15 mouse cellular contexts compared by ENCODE assay signal in genomic region chr11:60093984-60094587, GRCm38 (mm10). TPM values are rescaled to one million over a fixed set of nuclear protein-coding genes. Genes with fewer than 3 reads are reported as not detected.
DNase-seq lines count a peak whose midpoint lies in the region; ATAC-seq and TF ChIP-seq lines count a peak whose summit lies in the region.
"Had no signal": no experiment of that assay in that cellular context is flagged by ENCODE, and none has a peak within 500 bp of the region (broad histone marks: within the 10 kb centered on the region; RNA-seq: fewer than 3 reads in every experiment).

No protein-coding gene starts in this region.

- WGBS in lung, embryonic 15.5 days = 52% methylated on average over 7 of the region's 7 CpGs
- 31% methylated on average over 7 of the region's 7 CpGs for WGBS in forebrain, embryonic 16.5 days
- 27% methylated on average over 7 of the region's 7 CpGs for WGBS in midbrain, embryonic 12.5 days

- H3K4me1 ChIP-seq in lung, embryonic 15.5 days = peaks cover 39% of the 10 kb centered on the region
- peaks cover 6% of the 10 kb centered on the region for H3K4me1 ChIP-seq in forebrain, embryonic 16.5 days (replicated peaks; ENCODE audit: control insufficient read depth, insufficient read depth, low read length)
- H3K4me1 ChIP-seq in midbrain, embryonic 12.5 days = peaks cover 28% of the 10 kb centered on the region

- H3K9me3 ChIP-seq in lung, embryonic 15.5 days = no peaks in the 10 kb centered on the region
- H3K9me3 ChIP-seq in forebrain, embryonic 16.5 days (ENCODE audit: control insufficient read depth, low read length) = no peaks in the 10 kb centered on the region
- H3K9me3 ChIP-seq in midbrain, embryonic 12.5 days = no peaks in the 10 kb centered on the region

- H3K4me2 ChIP-seq in lung, embryonic 15.5 days = no peak overlapping the region
- H3K4me2 ChIP-seq in forebrain, embryonic 16.5 days (ENCODE audit: low read length) = no peak overlapping the region
- H3K4me2 ChIP-seq in midbrain, embryonic 12.5 days (replicated peaks) = 0 out of 2 replicates have a peak overlapping the region, but pooled peaks have one; percentile 15

- peak; percentile 7; the same call in 1 of the 2 replicates for ATAC-seq in lung, embryonic 15.5 days (ENCODE audit: borderline replicate concordance, extremely low read depth, low FRiP score, low TSS enrichment)
- ATAC-seq in forebrain, embryonic 16.5 days = no peak
- peak; percentile 69; the same call in 1 of the 2 replicates for ATAC-seq in midbrain, embryonic 12.5 days (ENCODE audit: low FRiP score, low read depth)
- ATAC-seq: CD4-positive, CD25-positive, alpha-beta regulatory T cell, adult 4 months had no signal

- no peak overlapping the region for H3K4me3 ChIP-seq in lung, embryonic 15.5 days
- H3K4me3 ChIP-seq in forebrain, embryonic 16.5 days (replicated peaks; ENCODE audit: low read length) = no peak overlapping the region
- no peak overlapping the region for H3K4me3 ChIP-seq in midbrain, embryonic 12.5 days
- no peak overlapping the region for H3K4me3 ChIP-seq in layer of hippocampus, adult 2 months
- H3K4me3 ChIP-seq: myocyte had no signal

- H3K27ac ChIP-seq in lung, embryonic 15.5 days = no peak overlapping the region
- 0 out of 2 replicates have a peak overlapping the region, but pooled peaks have one; percentile 6 for H3K27ac ChIP-seq in forebrain, embryonic 16.5 days (ENCODE audit: low read length)
- peak overlapping the region; percentile 90 for H3K27ac ChIP-seq in midbrain, embryonic 12.5 days (replicated peaks)
- H3K27ac ChIP-seq in layer of hippocampus, adult 2 months = no peak overlapping the region

- TF ChIP-seq CTCF in layer of hippocampus, adult 2 months (conservative IDR thresholded peaks at IDR 0.05) = no peak

- DNase-seq in lung, postnatal 4 days = no peak
- no peak for DNase-seq in testis, postnatal 10 days (ENCODE audit: low spot score)
- no peak for DNase-seq in layer of hippocampus, adult 2 months (ENCODE audit: low spot score in 2 of 2)
- no peak for DNase-seq in kidney, postnatal 36 days
- DNase-seq in right cerebral cortex, adult 18-20 months = no peak
- DNase-seq: adrenal gland, adult 8-10 months; cerebellum, adult 11-12 months; kidney, postnatal 14 days; liver; right cerebral cortex, postnatal 4 days had no signal

- no peak overlapping the region for H3K9ac ChIP-seq in lung, embryonic 15.5 days
- no peak overlapping the region for H3K9ac ChIP-seq in forebrain, embryonic 16.5 days (replicated peaks; ENCODE audit: low read depth, low read length)
- no peak overlapping the region for H3K9ac ChIP-seq in midbrain, embryonic 12.5 days (replicated peaks)

- no peaks in the 10 kb centered on the region for H3K36me3 ChIP-seq in lung, embryonic 15.5 days
- H3K36me3 ChIP-seq in forebrain, embryonic 16.5 days (ENCODE audit: control insufficient read depth, insufficient read depth) = no peaks in the 10 kb centered on the region
- no peaks in the 10 kb centered on the region for H3K36me3 ChIP-seq in midbrain, embryonic 12.5 days

- H3K27me3 ChIP-seq in lung, embryonic 15.5 days = no peaks in the 10 kb centered on the region
- H3K27me3 ChIP-seq in forebrain, embryonic 16.5 days (replicated peaks; ENCODE audit: control insufficient read depth, insufficient read depth, low read length) = no peaks in the 10 kb centered on the region
- H3K27me3 ChIP-seq in midbrain, embryonic 12.5 days = no peaks in the 10 kb centered on the region

RNA-seq across cellular contexts. Expression of gene Rai1, which starts 10.7 kb away (rescaled TPM):
- 27.9 and 28.2 TPM in 2 replicates for polyA plus RNA-seq in lung, embryonic 15.5 days (2015; fragmentation: Nextera tagmentation; extraction: Ambion mirVana)
- polyA plus RNA-seq in forebrain, embryonic 16.5 days (2015; fragmentation: Nextera tagmentation; extraction: Ambion mirVana) = 30.2 and 30.3 TPM in 2 replicates
- polyA plus RNA-seq in midbrain, embryonic 12.5 days (2016; fragmentation: Nextera tagmentation; extraction: Ambion mirVana) = 28.3 and 36.2 TPM in 2 replicates
- total RNA-seq in layer of hippocampus, adult 2 months (2021) = 10 to 100 TPM; 78.1 to 89.7 TPM

RNA-seq across cellular contexts. Expression of gene Pemt, which starts 47.8 kb away (rescaled TPM):
- 6.7 and 8.1 TPM in 2 replicates for polyA plus RNA-seq in lung, embryonic 15.5 days (2015; fragmentation: Nextera tagmentation; extraction: Ambion mirVana)
- polyA plus RNA-seq in forebrain, embryonic 16.5 days (2015; fragmentation: Nextera tagmentation; extraction: Ambion mirVana) = 4.4 and 7.9 TPM in 2 replicates
- 7.5 and 8.0 TPM in 2 replicates for polyA plus RNA-seq in midbrain, embryonic 12.5 days (2016; fragmentation: Nextera tagmentation; extraction: Ambion mirVana)
- total RNA-seq in layer of hippocampus, adult 2 months (2021) = 1 to 10 TPM; 3.8 to 7.9 TPM

Comparison
In these comparisons a context has a peak if more than half of its experiments do, and no peak if none do; other contexts are left out.
1. H3K27ac ChIP-seq: peak in forebrain, embryonic 16.5 days (single experiment) and midbrain, embryonic 12.5 days (single experiment); none in lung, embryonic 15.5 days (single experiment) and layer of hippocampus, adult 2 months (single experiment).